Mouse (Mus musculus) neutrophil, adult 5-6 weeks (primary cell): ENCODE results near the gene Sdc1. TPM values are rescaled to one million over a fixed set of nuclear protein-coding genes. Genes with fewer than 3 reads are reported as not detected.
A peak's percentile ranks its signal among the peaks of the same experiment; 100 is the strongest.

Experiments
- ATAC-seq: fragments of 151-379, 151-347 bp; 2 replicates; pipeline ENCODE4 v1.8.0; 2017; ENCODE audit warnings: mild to moderate bottlenecking, moderate TSS enrichment; ENCODE audit not compliant: insufficient number of reproducible peaks, poor library complexity, low FRiP score, severe bottlenecking; ENCODE audit errors: extremely low read depth
- total RNA-seq: library from RNA; stranded (forward); fragments of 200-1000 nt; gene quantifications from 2 replicates; pipeline ENCODE4 v1.2.3, GENCODE M21; 2017

Gene Sdc1
- total RNA-seq: 7.1 and 10.2 TPM in 2 replicates

- peak; percentile 27 for ATAC-seq
Measured at GRCm38 (mm10) chr12:8770946-8771843, at the start of gene Sdc1. Gene Sdc1, plus strand, starts transcription at chr12:8771323.

DNA sequence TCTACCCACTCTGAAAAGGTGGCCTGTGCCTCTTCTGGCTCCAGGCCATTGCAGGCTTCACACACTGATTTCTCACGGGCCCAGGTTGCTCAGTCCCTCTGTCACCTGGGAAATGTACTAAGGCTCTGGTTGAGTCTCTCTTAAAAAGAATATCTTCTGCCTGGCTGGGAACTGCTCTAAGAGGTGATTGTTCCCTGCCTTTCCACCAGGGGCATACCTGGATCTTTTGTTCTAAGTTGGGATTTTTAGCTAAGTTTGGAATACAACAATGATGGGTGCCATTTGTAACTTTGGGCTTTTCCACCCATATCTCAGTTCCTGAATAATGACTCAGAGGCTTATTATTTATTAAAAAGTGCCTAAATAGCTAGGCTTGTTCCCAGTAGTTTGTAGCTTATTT lies 44.2 kb upstream of the Sdc1 start:
- ATAC-seq: no peak

- ATAC-seq: no peak
Measured at GRCm38 (mm10) chr12:8728739-8729138, 42.4 kb upstream of the Sdc1 start.

DNA sequence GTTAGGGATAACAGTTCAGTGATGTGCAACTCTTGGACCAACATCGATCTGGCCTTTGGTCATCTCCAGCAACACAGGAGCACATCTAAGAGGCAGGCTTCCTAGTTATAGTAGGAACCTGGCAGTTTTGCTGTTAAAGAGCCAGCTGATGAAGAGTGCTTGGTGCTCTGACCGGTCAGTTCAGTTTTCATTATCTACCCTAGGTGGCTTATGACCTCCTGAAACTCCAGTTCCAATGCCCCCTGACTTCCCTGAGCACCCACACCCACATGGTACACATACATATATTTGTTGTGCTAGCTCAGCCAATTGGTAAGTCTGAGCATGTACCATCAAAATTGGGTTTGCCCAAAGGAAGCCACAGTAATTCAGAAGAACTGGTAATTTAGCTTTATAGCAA lies 17.5 kb upstream of the Sdc1 start:
- ATAC-seq: no peak

GRCm38 (mm10) chr12:8754116-8754515 lies 17.0 kb upstream of the Sdc1 start:
- no peak for ATAC-seq

DNA sequence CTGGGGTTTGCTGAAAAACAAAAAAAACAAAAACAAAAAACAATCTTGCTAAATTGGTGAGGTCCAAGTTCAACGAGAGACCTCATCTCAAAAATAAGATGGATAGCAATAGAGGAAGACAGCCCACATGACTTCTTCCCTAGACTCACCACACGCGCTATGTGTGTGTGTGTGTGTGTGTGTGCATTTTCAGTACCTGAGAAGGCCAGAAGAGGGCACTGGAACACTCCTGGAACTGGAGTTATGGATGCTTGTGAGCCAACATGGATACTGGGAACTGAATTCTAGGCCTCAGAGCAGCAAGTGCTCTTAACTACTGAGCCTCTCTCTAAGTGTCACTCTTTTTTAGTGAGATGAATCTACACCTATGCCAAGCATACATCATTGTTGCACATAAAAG lies 13.1 kb upstream of the Sdc1 start:
- no peak for ATAC-seq

- no peak for ATAC-seq
Measured at GRCm38 (mm10) chr12:8759115-8759514, 12.0 kb upstream of the Sdc1 start.

GRCm38 (mm10) chr12:8759779-8760178 lies 11.3 kb upstream of the Sdc1 start:
- ATAC-seq: no peak

DNA sequence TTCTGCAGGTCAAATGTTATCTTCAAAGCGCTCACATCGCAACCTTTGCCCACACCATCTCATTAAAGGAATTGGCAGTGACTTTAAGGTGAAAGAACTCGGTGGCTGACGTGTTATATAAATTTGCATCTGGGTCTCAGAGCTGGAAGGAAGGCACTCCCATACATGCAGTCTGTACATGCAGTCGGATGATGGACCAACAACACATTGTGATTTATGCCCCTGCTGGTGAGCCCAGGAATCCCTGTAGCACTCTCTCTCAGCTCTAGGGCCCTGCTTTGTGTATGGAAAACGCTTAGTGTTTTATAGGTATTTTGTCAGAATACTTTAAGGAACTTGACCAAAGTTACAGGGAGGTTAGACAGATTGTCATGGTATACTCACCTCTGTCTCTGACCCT lies 10.6 kb upstream of the Sdc1 start:
- no peak for ATAC-seq

GRCm38 (mm10) chr12:8761058-8761457 lies 10.1 kb upstream of the Sdc1 start:
- ATAC-seq: 0 out of 2 replicates have a peak, but pooled peaks have one; percentile 13

GRCm38 (mm10) chr12:8762667-8763066 lies 8.5 kb upstream of the Sdc1 start:
- ATAC-seq: no peak

DNA sequence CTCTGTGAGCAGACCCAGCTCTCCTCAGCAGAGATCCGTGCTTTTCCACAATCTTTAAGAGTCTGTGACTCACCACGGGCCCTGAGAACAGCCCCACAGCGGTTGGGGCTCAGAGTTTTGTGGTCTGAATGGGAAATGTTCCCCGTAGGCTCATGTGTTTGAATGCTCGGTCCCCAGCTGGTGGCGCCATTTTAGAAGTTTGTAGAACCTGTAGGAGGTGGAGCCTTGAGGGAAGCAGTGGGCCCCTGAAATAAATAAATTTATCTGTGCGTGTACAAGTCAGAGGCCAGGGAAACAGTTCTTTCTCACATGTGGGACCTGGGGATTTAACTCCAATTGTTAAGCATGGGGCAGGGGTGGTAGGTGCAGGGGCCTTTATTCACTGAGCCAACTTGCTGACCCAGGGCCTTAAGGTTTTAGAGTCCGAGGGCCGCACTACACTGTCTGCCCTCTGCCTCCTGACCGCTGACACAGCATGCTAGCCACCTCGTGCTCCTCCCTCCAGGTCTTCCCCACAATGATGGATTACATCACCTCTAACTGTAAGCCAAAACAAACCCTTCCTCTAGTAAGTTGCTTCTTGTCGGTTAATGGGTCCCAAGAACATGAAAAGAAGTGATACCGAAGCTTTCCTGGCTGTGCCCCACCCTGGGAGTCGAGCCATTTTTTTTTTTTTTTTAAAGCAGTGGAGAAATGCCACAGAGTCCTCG lies 6.7 kb upstream of the Sdc1 start:
- ATAC-seq: no peak

- ATAC-seq: no peak
Measured at GRCm38 (mm10) chr12:8771844-8772380, 789 bp downstream of the Sdc1 start.

DNA sequence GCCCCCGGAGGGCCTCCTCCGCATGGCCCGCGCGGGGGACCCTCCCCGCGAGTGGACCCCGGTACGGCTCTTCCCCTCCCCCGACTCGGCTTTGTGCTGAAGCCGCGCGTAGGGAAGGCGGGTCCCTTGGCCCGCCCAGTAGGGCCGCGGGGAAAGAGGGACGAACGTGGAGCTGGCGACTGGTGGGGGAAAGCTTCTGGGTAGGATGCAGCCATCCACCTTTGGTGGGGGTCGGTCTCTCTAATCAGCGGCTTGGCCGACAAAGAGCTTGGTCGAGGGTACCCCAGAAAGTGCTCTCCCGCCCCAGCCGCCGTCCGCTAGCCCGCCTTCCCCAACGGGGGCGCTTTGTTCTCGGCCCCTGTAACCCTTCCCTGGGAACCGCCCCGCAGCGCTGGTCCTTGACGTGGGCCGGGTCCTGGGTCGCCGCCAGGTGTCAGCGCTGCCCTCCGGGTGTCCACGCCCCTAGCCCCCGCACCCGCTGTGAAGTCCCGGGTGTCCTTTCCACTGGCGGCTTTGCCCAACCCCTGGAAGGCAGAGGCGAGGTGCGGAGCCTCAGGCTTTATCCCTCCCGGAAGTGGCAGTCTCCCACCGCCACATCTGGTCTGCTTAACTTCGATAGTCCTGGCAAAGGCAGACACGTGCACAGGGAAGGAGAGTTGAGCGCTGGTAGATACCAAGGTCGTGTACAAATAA lies 1.5 kb downstream of the Sdc1 start:
- ATAC-seq: no peak; the same call in 1 of the 2 replicates

DNA sequence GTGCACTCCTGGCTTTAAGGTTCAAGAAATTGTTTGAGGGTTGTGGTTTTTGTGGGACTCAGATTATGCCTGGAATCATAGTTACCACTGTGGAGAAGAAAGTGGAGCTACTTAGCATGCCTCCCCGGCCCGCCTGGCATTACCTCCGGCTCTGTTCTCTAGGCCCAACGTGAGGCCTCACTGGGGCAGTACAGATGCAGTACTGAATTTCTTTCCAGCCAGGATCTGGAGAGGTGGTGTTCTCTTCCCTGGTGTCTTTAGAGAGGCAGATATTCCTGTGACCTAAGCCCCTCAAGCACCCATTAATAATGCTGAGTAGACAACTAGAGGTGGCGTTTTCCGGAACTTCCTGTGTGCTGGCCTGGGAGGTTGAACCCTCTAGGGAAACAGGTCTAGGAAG lies 2.2 kb downstream of the Sdc1 start:
- no peak for ATAC-seq

DNA sequence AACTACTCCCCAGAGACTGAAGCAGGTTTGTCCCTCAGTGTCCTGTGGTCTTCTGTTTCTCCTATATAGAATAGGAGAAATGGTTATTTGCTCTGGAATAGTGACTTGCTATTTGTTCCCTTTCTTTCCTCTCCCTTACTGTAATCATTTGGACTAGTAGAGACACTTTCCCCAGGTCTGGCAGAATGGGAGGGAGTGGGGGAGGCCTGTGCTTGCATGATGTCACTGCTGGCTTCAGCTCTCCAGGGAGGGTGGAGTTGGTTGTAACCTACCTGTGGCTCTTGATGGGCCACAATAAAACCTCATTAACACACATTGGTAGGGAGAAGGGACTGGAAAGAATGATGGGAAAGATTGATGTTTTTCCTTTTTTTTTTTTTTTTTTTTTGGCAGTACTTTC lies 3.1 kb downstream of the Sdc1 start:
- no peak for ATAC-seq

DNA sequence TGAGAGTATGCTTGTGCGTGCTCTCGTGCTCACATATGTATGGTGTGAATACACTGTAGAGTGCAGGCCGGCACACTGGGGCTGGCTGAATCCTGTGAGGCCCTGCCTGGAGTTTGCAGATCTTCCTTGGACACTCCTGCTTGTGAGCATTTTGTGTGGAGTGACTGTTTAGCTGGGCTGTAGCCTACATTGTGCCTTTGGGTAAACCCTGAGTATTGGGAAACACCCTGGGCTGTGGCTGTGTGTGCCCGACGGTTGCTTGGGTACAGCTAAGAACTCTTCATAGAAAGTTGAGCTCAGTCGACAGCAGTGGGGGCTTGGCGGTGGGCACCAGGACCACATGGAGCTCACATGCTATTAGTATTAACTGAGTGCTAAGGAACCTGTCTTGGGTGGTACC lies 5.1 kb downstream of the Sdc1 start:
- ATAC-seq: no peak

DNA sequence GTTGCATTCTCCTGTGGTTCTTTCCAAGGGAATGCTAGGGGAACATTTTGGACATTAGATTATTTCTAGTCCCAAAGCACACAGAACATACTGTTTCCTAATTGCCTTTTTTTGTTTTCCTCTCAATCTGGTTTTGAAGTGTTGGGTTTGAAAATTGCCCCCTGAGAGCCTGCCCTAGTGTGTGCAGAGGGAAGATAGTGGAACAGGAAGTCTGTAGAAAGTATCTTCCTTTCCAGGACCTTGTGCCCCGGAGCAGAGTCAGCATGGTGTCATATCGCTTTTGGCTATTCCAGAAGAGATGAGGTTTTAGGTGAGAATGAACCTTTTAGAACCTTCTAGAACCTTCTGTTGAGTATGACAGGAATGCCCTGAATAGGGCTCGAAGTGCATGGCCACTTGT lies 5.6 kb downstream of the Sdc1 start:
- ATAC-seq: no peak

GRCm38 (mm10) chr12:8778106-8778505 lies 7.0 kb downstream of the Sdc1 start:
- ATAC-seq: no peak
